Mouse (Mus musculus) embryo, embryonic 11.5 days (tissue): ENCODE results near the gene Krt4.

Experiments
- DNase-seq: peaks from one replicate; pipeline ENCODE4 v3.0.0-alpha.2; 2012; ENCODE audit warnings: low read depth, low spot score

Gene Krt4

DNA sequence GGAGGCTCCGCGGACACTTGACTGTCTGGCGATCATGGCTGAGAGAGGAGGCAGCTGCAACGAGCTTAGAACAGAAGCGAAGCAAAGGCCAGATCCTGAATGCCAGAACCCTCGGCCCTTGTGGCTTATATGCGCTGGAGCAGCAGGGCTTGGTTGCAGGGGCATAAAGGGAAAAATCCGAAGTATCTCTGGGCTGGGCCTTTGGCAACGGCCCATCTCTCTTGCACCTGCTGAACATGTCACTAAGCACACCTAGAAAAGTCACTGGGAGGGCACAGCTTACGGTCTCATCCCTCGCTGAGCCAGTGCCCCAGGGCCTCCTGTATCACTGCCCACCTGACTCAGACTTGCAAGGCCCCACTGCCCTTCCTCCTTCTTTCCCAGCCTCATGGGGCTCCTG, at the start of gene Krt4:
Gene Krt4, minus strand, starts transcription at position 101 of the 400 bp plus-strand sequence.
- DNase-seq, result no peak

DNA sequence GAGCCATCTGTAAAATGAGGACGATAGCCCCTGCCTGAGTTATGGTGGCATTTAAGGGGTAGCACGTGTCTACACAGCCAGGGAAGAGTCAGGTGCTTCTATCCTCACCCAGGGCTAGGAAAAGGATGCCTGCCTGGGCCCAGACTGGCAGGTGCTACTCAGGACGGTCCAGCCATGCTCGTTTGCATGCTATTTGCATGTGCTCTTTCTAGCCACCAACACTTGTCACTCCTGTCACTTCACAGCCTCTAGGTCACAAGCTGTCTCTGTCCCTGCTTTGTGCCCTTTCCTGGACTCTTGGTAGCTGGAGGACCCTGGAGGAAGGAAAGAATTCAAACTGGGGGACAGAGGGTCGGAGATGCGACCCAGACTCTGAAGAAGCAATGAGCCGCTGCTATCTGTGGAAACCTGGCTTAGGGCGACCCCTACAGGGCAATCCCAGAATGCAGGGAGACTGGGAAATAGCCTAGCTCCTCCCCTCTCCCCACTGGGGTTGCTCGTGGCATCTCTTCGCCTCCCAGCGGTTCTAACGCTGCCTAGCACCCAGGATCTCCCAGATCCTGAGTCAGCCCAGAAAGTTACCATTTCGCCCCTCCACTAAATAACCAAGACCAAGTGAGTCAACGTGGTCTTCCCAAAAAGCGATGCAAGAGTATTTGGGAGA, 49.0 kb upstream of the Krt4 start:
- DNase-seq, result peak; percentile 91

DNA sequence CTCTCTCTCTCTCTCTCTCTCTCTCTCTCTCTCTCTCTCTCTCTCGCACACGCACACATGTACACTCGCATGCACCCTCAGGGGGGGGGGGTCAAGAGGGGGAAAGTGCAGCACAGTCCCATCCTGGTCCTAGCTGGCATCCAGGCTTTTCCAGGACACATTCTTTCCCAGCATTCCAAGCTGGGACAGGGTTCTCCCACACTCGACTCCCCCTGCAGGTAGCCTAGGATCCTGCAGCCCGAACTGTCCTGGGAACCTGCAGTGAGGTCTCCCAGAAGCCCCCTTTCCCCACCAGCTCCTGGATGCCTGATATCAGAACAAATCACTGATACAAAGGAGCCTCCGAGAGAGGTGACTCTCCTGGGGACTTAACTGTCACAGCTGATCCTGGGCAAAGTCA, 46.0 kb upstream of the Krt4 start:
- no peak for DNase-seq

DNA sequence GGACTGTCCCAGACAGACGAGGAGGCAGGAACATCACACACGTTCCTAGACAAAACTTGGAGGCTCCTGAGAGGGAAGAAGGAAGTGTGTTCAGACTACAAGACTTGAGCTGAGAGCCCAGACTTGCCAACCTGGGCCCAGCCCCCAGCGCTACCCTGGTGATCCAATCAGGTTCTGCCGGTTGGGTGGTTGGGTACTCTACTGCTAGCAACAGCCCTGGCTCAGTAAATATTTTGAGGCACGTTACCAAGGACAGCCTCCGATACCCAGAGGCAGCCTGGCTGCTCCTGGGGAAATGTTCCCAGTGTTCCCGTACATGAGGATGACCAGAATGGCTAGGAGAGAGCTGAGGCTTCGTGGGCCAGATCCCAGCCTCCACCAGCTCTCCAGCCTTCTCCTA, 42.3 kb upstream of the Krt4 start:
- no peak for DNase-seq

DNA sequence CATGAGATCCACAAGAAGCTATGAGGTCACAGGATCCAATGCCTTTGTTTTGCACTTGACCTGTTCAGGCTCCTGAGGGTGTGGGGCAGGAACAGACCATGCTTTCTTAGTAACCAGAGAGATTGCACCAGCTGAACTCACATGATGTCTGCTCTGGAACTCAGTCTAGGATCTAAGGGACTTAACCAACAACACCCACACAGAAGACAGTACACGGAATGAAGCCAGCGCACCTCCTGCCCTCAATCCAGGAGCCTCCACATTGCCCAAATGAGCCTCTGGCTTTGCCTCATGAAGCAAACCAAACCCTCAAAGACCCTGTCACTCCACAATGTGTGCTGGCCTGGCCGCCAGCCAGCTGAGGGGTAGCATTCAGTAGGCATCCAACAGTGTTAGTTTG, 34.4 kb upstream of the Krt4 start:
- DNase-seq, result no peak

DNA sequence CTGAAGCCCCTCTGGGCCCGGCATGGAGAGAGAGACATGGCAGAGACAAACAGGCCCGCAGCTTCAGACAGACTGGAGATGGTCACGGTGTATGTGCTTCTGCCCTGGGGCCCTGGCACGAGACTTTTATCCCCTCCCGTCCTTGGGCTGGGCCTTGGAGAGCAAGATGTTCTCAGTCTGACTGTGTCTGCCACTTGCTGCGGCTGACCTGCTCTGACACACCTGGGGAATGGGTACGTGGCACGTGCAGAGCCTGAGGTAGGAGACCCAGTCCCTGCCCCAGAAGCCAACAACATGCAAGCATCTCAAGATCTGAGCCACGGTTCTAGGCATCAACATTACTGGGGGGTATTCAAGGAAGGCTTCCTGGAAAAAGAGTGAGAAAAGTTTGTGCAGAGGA, 29.7 kb upstream of the Krt4 start, which contains the start of gene Krt78:
Gene Krt78, minus strand, starts transcription at position 101 of the 400 bp plus-strand sequence.
- DNase-seq, result no peak

DNA sequence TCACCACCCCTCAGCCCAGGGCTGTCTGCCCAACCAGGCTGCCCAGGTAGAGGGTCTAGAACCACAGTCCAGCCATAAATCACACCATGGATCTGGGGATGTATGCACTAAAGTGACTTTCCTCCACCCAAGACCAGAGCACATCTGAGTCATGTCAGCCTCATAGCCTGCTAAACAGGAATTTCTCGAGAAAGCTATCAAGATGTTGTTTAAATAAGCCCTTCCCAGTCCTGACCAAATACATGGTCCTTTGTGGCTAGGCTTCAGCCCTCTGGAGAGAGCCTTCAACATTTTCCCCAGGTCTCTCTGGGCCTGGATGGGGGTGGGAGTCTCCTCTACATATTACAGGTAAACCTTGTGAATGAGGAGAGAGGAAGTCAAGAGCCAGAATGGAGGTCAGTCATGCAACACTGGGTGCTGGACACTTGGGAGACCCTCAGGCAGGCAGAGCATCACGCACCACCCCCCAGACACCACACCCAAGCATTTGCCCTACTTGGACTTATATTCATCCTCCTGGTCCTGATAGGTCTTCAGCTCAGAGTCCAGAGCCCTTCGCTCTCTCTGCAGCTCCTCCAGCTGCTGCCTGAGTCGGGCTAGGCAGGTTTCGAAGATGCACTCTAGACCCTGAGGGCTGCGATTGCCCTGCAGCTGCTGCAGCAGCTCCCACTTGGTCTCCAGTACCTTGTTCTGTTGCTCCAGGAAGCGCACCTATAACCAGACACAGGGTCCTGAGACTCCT, 28.4 kb upstream of the Krt4 start:
- DNase-seq, result no peak

DNA sequence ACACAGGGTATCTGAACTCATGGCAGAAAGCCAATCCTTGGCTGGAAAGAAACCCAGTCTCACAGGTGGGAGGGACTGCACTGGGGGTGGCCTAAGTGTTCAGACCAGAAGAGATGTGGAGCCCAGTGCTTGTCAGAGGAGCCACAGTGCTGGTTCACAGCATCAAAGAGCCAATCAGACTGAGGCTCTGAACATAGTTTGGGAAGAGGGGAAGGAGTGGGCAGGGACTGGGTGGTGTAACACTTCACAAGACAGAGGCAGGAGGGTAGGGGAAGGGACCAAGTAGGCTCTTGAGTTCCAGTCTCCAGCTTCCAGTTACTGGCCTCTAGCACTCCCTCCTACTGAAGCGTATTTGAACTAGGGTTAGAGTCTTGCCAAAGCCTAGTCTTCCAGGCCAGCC, 20.9 kb upstream of the Krt4 start:
- no peak for DNase-seq

DNA sequence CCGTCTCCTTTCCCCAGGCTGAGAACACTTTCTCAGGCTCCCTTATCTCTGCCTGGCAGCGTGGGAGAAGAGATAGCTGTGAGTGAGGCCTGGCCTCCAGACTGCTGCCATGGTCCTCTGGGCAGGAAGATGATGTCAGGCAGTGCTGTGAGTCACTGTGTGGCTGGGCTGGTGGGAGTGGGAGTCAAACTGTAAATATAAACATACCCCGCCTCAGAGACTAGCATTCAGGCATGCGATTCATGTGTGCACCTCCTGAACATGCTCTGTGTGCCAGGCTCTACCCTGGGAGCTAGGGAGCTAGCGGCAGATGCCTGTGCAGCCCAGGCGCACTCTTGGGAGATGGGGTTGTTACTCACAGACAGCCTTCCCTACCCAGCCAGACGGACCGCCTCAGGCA, 17.4 kb upstream of the Krt4 start:
- DNase-seq, result no peak

DNA sequence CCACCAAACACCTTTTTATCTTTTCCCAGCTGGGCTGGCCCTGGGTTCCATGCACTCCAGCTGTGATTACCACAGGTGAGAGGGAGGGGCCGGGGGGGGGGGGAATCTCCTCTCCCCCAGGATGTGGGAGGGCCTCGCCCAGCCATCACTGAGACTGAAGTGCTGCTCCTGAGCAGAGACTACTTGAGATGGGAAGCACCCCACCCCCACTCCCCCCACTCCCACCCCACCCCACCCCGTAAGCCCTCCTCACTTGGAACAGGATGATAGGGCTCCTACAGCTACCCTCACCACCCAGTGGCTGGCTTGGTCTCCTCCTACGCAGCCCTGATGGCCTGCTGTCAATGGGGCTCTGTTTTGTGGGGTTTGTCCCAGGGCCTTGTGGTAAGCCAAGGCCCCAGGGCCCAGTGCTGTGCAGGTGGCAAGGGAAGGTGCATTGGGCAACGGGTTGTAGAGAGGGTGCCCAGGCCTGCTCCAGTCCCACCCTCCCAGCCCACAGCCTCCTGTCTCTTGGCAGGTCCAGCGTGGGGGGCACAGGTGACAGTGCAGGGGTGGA, 15.8 kb upstream of the Krt4 start, which contains the start of gene Krt79:
Gene Krt79, minus strand, starts transcription at position 51 of the 556 bp plus-strand sequence.
- DNase-seq, result no peak

DNA sequence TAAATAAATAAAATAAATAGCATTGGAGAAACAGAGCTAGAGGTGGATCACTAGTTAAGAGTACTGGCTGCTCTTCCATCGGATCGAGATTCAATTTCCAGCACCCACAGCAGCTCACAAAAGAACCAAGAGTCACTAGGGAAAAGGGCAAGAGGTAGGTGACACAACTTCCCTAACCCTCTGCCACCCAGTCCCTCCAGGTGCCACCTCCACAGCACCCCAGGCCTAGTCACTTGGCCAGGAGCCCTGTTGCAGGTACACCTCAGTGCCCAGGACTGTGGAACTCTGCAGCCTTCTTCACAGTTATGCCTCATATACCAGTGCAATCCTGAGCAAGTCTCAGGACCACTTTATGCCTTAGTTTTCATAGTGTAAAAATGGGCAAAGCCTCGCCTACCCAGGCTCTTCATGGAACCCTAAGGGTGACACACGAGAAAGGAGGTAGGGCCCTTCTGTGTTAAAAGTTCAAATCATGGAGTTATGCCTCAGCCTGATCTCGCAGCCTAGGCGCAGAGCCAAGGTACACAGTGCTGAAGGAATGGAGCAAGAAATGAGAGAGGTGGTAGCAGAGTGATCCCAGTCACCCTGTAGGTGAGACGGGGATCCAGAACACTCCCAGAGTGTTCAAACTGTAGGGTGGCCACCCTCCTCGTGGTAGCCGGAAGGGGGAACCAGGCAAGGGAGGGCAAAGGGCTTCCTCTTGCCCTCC, 14.2 kb upstream of the Krt4 start:
- no peak for DNase-seq

DNA sequence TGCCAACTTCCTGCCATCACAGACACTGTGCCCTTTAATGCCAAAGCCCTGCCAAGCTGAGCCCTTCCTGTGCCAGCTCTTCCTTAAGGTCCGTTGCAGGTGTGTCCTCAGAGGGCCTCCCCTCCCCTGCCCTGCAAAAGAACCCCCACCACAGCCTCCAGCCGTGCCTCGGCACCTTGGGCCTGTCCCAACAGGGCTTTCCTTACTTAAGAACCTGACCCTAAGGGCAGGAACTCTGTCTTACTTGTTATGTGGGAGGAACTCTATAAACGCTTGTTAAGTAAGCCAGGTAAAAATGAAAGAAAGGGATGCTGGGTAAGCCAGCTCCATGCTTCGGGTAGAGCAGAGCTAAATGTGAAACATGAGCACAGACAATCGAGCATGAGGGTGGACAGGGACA, 8.5 kb upstream of the Krt4 start:
- DNase-seq, result no peak

DNA sequence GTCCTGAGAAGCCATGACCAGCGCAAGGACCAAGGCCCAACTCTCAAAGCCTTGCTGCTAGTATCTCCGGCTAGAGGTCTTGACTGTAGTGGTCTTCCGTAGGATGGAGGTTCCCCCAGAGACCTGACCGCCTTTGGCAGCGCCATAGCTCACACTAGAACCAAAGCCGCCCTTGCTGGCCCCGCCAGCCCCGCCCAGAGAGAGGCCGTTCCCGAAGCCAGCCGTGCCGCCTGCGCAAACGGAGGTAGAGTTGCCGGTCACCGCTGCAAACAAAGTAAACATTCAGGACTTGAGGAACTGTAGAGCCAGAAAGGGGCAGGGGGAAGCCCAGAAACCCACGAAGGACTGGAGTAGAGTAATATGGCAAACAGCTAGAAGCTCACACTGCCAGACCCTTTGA, 5.1 kb upstream of the Krt4 start:
- DNase-seq, result no peak

DNA sequence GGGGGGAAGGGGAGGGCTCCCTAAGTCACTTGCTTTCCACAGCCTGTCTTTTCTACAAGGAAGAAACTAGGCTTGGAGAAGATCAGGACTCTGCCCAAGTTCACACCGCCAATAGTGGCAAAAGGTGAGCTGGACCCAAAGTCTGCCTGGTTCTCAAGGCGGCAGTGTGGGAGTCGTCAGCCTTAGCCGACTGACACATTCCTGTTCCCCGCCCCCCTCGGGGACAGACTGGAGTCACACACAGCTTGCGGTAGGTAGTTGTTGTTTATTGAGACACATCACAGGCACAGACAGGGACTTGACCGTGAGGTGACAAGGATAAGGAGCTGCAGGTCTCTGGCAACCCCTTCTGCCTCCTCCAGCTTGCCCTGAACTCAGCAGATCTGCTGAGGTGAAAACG, 4.6 kb upstream of the Krt4 start:
- DNase-seq, result no peak

DNA sequence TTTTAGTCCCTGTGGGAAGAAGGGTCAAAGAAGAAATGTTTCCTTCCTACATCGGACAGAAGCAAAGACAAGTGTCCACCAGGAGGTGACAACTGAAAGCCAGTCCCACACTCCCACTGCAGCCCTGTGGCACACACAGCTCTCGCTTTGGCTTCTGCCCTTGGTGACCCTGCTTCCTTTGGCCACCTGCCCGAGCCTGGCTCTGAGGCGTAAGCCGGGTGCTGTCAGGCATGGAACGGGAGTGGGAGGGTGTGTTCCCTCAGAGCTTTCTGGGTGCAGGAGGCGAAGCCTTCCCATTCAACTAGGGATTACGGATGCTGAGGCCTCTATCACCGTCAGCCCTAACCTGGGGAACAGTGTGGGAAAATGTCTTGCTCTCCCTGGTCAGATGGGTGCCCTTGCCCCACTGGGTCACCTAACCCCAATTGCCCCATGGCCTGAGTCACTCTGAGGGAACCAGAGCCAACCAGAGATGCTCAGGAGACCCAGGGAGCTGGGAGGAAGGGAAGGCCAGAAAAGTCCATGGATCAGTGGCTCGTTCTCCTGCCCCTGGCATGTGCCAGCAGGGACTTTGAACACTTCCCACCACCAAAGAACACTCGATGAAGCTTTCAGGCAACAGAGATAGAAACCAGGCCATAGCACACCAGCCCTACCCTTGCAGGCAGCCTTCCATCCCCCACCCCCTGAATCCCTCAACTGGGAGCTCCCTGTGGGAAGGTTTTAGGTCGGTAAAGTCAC, 3.0 kb upstream of the Krt4 start:
- DNase-seq, result no peak

DNA sequence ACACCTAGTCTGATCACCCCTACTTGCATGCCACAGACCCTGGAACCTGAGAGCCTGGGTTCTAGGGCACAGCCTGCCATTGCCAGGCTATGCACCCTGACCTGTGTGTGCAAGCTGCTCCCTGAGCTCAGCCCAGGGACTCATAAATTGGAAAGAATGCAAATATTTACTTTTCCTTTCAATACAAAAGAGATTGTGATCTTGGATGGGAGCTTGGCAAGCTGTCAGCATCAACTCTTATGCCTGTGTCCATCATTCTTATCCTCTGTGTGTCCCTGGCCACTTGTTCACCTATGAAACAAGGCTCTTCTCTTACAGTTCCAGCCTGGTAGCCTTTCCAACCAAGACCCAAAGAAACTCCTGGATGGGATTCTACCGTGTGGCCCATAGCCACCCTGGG, 506 bp upstream of the Krt4 start:
- DNase-seq, result no peak

DNA sequence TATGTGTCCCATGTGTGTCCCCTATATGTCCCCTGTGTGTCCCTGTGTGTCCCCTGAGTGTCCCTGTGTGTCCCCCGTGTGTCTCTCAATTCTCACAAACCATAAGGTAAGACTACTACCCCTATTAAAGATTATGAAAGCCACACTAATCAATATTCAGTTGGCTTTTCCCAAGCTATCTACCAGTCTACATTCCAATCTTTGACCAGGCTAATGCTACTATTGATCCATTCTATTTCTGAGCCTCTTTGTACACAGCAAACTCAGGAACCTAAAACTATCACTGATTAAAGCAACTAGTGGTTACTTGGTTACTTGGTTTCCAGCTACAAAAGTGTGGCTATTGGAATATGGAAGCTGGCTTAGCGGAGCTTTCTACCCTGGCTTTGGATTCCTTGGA, 2.2 kb downstream of the Krt4 start:
- DNase-seq, result no peak

DNA sequence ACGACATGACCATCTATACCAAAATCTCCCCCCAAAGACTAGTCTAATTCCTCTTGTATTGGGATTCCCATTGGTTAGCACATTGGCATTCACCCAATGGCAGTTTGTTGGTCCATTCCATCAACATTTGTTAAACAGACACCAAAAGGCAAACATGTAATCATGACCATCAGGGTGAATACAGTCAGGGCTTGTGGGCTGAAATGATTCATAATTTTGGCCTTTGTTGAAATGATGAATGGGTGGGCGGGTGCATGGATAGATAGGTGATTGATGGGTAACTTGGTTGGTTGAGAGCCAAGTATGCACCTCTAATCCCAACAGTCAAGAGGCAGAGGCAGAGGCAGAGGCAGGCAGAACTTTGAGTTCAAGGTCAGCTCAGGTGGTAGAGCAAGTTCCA, 8.5 kb downstream of the Krt4 start:
- no peak for DNase-seq

DNA sequence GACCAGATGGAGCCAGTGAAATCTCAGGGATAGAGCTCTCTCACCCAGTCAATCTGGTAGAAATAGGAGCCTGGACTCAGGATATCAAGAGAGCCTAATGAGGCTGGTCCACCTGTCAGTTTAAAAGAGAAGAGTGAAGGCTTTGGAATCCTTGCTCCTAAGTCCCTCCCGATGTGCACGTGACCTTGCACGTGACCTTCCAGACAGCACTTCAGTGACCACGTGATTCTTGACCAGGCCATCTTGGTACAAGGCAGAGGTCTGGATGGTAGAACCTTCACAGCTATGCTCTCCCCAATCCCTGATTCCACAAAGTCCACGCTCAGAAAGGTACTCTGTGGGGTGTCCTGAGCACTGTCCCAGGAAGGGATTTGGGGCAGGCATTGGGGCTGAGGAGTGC, 19.7 kb downstream of the Krt4 start:
- DNase-seq, result no peak

DNA sequence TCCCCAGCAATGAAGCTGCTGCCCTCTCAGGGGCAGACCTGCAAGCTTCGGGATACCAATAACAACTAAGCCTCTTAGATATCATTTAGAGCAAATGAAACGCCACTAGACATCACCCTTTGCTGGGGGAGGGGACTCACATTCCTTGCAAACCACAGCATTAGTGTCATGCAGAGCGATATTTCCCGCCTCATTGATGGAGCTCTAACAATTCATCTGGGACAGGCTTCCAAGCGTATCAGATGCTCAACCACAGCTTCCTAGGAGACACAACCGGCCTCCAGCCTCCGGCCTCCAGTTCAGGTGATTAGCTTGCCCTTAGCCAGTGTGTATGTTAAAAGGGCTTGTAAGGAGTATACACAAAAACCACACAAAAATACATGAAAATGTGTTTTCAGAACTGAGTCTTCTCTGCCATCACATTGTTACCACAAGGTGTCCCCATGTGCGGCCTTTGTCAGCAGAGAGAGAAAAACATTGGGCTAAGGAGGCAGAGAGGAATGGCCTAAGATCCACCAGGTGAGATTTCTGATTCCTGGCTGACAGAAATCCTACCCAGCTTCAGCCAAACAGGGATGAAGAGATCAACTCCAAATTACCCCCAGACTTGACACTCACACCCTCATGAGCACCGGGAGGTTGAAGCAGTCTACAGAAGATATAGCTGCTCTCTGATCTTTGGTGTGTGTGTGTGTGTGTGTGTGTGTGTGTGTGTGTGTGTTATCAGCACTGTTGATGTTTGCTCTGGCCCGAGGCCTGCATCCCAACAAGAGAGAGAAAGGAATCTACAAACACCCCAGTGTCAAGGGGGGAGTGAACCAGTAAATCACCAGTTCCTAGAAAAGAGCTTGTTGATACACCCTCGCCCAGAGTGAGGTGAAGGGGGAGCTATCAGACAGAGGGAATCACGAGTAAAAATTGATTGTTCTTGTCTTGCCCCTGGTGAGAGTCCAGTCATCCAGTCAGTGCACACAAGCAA, 22.1 kb downstream of the Krt4 start:
- no peak for DNase-seq

DNA sequence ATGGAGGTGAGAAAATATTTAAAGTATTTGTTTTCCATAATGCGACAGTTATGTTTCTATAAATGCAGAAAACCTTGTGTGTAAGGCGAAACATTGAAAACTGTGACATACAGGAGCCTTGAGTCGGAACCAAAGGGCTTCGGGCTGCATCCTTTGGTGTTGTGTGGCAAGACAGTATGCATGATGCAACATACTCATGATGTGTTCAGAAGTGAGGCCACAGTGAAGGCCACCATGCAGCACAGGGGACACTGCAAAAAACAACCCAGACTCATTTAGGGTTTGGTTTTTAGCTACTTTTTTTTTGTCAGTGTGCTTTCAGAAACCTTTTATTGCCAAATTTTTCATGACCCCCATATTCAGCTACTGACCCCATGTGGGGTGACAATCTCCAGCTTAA, 29.3 kb downstream of the Krt4 start:
- DNase-seq, result no peak
